Mouse (Mus musculus) testis, adult 2 months (tissue): ENCODE measurements at regions not wholly inside any gene's neighbourhood (a gene's known extent, or its start where the extent isn't known, plus 50 kb on each side); places are given as distances from the start of the nearest gene placed in this dataset.

Source experiments
- CTCF ChIP-seq: fragments of 200-500 bp; IDR thresholded peaks from 2 replicates; pipeline ENCODE4 v1.5.1; 2012; ENCODE audit warnings: low read depth, mild to moderate bottlenecking, inconsistent platforms, low read length, moderate library complexity; ENCODE audit not compliant: control insufficient read depth, insufficient read depth, insufficient replicate concordance
- POLR2A ChIP-seq: fragments of 200-500 bp; IDR thresholded peaks from 2 replicates; pipeline ENCODE4 v1.6.1; 2012; ENCODE audit warnings: low read depth, mild to moderate bottlenecking, inconsistent platforms, low read length, moderate library complexity; ENCODE audit not compliant: control insufficient read depth

- TF ChIP-seq POLR2A, result no peak
- no peak for TF ChIP-seq CTCF
These were observed 57.2 kb upstream of the Slc1a1 start for GRCm38 (mm10) chr19:28777674-28778073.
